Mouse (Mus musculus) cortical plate, adult 2 months (tissue): ENCODE results near the gene Rnf123.

Source experiments
- CTCF ChIP-seq: fragments of 200-500 bp; IDR thresholded peaks from 2 replicates; pipeline ENCODE4 v1.5.1; 2011; ENCODE audit warnings: mild to moderate bottlenecking, control low read depth, low read length; ENCODE audit not compliant: insufficient read depth; ENCODE audit errors: extremely low read depth
- POLR2A ChIP-seq: fragments of 200-500 bp; IDR thresholded peaks from 2 replicates; pipeline ENCODE4 v1.6.1; 2011; ENCODE audit warnings: mild to moderate bottlenecking, low read length, control low read depth; ENCODE audit not compliant: insufficient read depth; ENCODE audit errors: extremely low read depth

GRCm38 (mm10) chr9:108032126-108032525 lies 51.0 kb downstream of the Rnf123 start:
- TF ChIP-seq CTCF (no peak), POLR2A (no peak)
